Mouse (Mus musculus) spleen, postnatal 4 days (tissue): ENCODE data around the gene Nmrk1.
"Not testable (repeated sequence)": the region's sequence is repeated elsewhere in the genome, so short reads cannot be mapped to it uniquely, and the experiment has no call there.

Experiments
- DNase-seq, 2 experiments: peaks; one replicate each; pipeline ENCODE4 v3.0.0; 2022; ENCODE audit warnings: low spot score in 2 of 2

Nmrk1 gene

DNA sequence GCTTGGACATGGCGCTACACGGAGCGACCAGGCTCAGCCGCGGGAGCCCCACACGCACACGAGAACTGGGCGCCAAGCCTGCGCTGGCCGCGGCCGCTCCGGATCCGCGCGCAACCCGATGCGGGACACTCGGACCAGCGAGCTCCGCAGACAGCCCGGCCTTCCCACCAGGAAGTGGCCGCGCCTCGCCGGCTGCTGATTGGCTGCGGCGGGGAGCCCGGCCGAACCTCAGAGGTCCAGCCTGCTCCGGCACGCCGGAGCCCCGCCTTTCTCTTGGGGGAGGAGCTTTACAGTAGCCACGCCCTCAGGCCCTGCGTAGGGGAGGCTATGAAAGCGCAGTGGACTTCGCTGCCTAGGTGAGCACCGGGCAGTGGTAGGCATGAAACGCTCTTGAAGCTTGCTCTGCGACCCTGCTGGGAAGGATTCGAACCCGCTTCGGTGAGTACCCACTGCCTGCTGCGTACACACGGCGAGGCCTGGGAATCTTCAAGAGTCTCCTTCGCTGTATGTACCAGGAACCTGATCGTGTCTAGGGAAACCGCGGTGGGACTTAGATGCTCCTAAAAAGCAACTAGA, at the start of gene Nmrk1, which contains the start of gene Ostf1:
Nmrk1 (plus strand) TSS at position 307 of the 576 bp plus-strand sequence.
Ostf1 (minus strand) TSS at position 180 of the 576 bp plus-strand sequence.
- DNase-seq = peak; percentile 99

DNA sequence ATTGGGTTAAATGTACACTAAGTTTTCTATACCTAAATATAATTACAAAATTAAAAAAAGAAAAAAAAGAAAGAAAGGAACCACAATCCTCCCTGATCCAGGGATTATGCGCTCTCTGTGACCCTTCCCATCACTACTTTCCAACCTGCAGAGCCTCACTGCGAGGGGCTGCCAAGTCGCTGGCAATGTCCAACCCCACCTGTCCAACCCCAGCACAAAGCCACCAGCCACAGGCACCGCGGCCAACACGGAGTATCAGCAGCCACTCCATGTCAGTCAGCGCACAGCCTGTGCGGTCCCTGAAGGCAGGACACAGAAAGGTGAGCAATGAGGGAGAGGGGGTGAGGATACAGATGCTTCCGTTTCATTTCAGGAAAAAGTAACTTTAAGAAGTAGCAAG, 49.5 kb upstream of the Nmrk1 start:
- DNase-seq = peak in 1 of 2 experiments; percentile 58

DNA sequence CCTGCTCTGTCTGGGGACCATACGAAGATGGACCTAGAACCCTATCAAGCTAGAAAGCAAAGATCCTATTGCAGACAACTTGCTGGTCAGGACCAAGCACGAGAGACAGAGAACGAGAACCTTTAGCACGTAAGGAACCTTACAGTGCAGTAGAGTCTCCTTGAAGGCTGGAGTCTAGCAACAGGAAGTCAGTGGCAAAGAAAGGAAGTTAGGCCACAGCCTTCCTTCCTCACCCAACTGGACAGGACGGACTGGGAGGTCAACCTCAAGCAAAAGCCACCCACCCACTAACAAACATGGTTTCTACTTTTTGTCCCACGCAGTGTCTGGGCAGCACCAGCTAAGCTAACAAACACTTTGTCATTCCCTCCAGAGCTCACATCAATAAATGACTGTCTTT, 48.9 kb upstream of the Nmrk1 start:
- no peak for DNase-seq

- no peak for DNase-seq
Observed at GRCm38 (mm10) chr19:18583706-18584105, 48.0 kb upstream of the Nmrk1 start.

GRCm38 (mm10) chr19:18584621-18585020, 47.1 kb upstream of the Nmrk1 start:
- no peak for DNase-seq

DNA sequence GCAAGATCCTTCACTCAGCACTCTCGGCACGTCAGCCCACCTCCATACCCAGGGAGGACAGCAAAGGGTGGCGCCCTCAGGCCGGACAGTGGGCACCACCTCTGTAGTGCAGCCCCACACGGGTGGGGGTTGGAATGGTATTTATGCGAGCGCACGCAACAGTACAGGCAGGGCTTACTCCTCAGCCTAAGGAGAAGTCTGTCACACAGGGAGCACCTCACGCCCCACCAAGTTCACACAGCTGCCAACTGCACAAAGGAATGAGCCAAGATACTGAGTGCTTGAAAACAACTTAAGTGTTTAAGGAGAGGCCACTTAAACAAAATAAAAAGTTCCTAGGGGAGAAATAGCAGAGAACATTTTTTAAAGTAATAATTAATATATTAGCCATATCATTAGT, 44.6 kb upstream of the Nmrk1 start:
- DNase-seq = no peak

- DNase-seq = no peak
Observed at GRCm38 (mm10) chr19:18588243-18588642, 43.5 kb upstream of the Nmrk1 start.

DNA sequence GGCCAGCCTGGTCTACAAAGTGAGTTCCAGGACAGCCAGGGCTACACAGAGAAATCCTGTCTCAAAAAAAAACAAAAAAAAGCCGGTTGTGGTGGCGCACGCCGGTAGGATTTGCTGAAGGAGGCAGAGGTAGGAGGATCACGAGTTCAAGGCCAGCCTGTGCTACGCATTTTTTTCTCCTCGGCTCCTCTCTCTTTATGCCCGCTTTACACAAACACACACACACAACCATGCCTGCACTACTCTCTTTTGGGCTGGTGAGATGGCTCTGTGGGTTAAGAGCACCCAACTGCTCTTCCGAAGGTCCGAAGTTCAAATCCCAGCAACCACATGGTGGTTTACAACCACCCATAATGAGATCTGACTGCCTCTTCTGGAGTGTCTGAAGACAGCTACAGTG, 42.9 kb upstream of the Nmrk1 start:
- not testable (repeated sequence) for DNase-seq

GRCm38 (mm10) chr19:18589276-18589675, 42.5 kb upstream of the Nmrk1 start:
- no peak for DNase-seq

DNA sequence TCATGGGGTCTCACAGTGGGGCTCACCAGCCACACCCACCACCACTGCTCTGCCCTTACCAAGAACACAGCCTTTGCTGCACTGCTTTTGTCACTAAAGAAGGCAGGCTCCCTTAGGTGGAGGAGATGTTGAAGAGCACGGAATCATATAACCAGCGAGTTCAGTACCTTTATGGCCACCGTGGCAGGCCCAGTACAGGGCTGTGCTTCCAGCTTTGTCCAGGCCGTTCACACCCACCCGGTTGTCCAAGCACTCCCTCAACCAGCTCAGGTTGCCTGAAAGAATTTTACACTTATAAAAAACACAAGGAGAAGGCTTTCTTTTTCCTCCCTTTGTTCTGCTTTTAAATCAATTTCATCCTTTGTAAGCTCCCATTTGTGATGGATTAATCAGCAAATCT, 41.5 kb upstream of the Nmrk1 start:
- no peak for DNase-seq

DNA sequence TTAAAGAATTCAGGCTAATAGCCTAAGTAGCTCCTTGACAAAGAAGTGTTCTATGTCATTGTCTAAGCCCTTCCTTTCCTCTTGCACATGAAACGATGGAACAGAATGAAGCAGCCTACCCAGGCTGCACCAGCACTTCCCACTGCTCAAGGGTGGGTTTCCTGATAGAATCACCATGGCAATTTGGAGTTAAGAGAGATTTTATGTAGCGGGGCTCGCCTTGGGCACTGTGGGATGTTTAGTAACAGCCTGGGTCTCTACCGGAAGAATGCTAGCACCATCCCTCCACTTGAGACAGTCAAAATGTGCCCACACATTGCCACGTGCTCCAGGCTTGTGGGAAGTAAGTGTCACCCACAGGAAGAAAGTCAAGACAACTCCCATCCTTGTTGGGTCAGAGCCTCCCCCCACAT, 40.8 kb upstream of the Nmrk1 start:
- no peak for DNase-seq

DNA sequence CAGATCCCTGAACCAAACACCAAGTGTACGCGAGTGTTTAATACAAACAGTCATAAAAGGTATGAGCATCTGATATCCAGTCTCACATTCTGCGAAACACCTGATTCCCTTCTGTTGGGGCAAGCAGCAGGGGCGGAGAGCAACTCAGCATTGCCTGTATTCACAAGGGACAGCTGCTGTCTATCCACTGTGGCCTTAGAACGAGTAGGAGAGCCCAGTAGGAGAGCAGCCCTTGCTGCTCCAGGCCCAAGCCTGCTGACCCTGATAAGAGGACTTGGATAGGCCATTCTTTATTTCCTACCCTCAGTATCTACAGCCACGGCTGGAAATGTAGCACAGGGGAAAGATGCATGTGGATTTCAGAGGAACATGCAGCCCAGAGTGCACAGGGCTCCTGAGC, 38.8 kb upstream of the Nmrk1 start:
- no peak for DNase-seq

DNA sequence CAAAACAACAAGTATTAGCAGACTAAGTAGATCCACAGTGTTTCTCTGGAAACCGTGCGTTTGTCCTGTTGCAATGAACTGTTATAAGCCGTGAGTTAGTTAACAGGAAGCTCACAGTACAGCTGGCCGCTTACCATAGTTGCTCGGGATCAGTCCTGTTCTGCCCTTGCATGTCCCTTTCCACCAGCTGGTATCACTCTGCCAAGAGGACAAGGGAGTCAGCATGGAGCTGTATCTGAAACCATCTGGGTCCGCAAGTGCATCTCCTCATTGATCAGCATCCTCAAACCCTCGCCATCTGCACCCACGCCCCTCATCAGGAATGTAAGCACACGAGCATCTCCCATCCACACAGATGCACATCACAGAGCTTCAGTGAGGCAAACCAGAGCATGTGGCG, 38.0 kb upstream of the Nmrk1 start:
- DNase-seq = no peak

GRCm38 (mm10) chr19:18596876-18597275, 34.9 kb upstream of the Nmrk1 start:
- DNase-seq = no peak

GRCm38 (mm10) chr19:18597772-18598171, 34.0 kb upstream of the Nmrk1 start:
- DNase-seq = no peak

DNA sequence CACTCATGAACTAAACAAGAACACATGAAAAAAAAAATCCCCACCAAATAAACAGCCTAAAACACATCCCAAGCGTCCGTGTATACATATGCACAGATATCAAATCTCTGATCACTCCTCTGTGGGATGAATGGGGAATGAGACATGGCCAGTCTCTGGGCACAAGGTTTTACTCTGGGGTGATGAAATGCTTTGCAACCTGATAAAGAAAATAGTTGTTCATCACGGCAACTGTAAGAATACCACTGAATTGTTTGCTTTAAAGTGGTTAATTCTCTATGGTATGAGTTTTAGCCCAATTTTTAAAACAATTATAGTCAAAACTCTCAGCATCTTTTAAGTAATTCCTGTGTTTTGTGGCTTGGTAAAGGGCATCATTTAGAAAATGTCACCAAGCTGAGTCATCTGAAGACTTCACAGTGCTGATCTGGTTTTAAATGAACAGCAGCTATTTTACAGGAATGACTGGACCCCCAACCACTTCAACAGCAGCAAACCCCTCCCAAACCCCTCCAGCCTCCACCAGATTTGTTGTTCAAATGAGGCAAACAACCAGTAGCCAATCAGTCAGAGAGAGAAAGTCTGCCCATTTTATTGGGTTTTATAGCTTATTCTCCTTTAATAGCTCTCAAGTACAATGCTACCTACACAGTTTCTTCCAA, 33.4 kb upstream of the Nmrk1 start:
- no peak for DNase-seq

DNA sequence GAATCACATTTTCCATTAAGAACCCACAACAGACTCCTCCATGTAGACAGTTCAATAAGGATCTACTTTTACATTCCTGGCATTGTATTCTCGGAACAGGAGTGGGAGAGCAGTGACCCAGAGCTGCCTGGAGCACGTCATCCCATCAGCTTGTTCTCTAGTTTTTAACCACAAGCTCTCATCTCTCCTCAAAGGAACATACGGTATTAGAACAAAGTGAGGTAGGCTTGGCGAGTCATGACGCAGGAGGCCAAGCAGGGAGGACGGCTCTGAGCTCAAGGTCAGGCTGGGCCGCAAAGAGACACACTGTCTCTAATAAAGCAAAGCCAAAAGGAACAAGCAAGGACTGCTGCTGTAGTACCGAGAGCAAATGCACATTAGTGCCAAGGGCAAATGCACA, 32.7 kb upstream of the Nmrk1 start:
- no peak for DNase-seq

GRCm38 (mm10) chr19:18599650-18600049, 32.1 kb upstream of the Nmrk1 start:
- no peak for DNase-seq

DNA sequence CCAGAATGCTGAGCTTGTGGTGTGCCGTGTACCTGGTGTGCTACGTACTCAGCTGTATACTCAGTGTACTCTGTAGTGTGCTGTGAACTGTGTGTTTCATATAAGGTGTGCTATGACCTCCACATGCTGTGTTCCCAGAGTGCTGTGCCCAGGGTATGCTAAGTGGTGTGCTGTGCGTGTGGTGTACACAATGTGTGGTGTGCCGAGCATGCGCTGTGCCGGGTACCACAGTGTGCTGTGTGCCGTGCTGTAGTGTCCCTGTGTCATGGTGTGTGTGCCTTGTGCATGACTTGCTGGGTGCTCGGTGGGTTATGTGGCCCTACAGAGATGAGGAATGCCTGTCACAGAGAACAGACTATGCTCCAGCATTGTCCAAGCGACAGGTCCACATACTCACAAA, 31.1 kb upstream of the Nmrk1 start:
- DNase-seq = no peak

DNA sequence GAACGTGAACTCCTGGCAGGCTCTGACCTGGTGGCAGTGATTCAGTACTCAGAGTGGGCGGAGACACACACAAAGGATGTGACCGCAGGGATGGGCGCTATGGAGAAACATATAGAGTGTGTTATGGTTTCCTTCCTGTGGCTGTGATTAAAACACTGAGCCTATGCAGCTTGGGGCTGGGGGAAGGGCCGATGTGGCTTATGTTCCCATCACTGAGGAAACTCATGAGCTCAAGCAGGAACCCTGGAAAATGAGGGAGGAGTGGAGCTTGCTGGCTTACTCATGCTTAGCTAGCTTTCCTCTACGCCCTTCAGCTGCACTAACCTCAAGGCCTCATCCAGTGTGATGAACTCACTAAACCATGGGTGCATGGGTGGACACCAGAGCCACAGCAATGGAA, 28.7 kb upstream of the Nmrk1 start:
- DNase-seq = no peak

- no peak for DNase-seq
Observed at GRCm38 (mm10) chr19:18607907-18608306, 23.8 kb upstream of the Nmrk1 start.

DNA sequence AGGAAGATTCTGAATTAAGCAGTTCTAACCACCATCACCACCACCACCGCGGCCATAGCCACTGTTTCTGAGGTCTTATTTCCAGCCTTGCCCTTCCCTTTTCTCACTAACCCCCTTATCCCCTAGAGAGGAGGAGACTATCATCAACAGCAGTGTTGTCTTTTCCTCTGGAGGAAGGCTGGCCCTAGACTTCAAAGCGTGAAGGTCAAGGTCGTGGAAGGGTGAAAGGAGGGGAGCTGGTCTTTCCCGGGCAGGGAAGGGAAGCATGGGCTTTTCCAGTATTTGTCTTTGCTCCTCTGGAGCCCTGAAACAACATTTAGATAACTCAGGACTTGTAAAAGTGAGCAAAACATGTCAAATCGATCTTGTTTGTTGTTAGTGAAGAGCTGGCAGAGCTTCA, 22.8 kb upstream of the Nmrk1 start:
- no peak for DNase-seq

- DNase-seq = no peak
Observed at GRCm38 (mm10) chr19:18614337-18614736, 17.4 kb upstream of the Nmrk1 start.
